Mouse (Mus musculus): ENCODE results near the gene Cdk14. TPM values are rescaled to one million over a fixed set of nuclear protein-coding genes. Genes with fewer than 3 reads are reported as not detected.

The Cdk14 gene
- polyA plus RNA-seq, 1 experiment: 48.5 TPM

- Histone ChIP-seq H3K4me3 (replicated peaks; ENCODE audit: insufficient read depth, low read depth, low read length) (no peak overlapping the region), H3K27ac (ENCODE audit: insufficient read depth, low read length) (no peak overlapping the region), H3K4me1 (ENCODE audit: control insufficient read depth, insufficient read depth, low read length) (no peaks in the 10 kb centered on the region), H3K27me3 (ENCODE audit: control insufficient read depth, insufficient read depth, low read length) (no peaks in the 10 kb centered on the region)
- TF ChIP-seq POLR2A (IDR thresholded peaks at IDR 0.05; ENCODE audit: borderline replicate concordance, insufficient read depth, low read length): no peak
- no peak for TF ChIP-seq CTCF (IDR thresholded peaks at IDR 0.05; ENCODE audit: borderline replicate concordance, insufficient read depth, low read depth, low read length)
- no peak for DNase-seq
- WGBS: 93% methylated on average over 2 of the region's 2 CpGs
Observed at GRCm38 (mm10) chr5:5411886-5412285, 8.2 kb downstream of the Cdk14 start.

GRCm38 (mm10) chr5:5401986-5402385 is 18.1 kb downstream of the Cdk14 start:
- TF ChIP-seq CTCF (IDR thresholded peaks at IDR 0.05; ENCODE audit: borderline replicate concordance, insufficient read depth, low read depth, low read length) (no peak), POLR2A (IDR thresholded peaks at IDR 0.05; ENCODE audit: borderline replicate concordance, insufficient read depth, low read length) (no peak)

GRCm38 (mm10) chr5:5392786-5393185 is 27.3 kb downstream of the Cdk14 start:
- Histone ChIP-seq H3K27me3 (ENCODE audit: control insufficient read depth, insufficient read depth, low read length) (no peaks in the 10 kb centered on the region), H3K27ac (ENCODE audit: insufficient read depth, low read length) (no peak overlapping the region), H3K4me3 (replicated peaks; ENCODE audit: insufficient read depth, low read depth, low read length) (no peak overlapping the region), H3K4me1 (ENCODE audit: control insufficient read depth, insufficient read depth, low read length) (no peaks in the 10 kb centered on the region)
- DNase-seq: no peak
- WGBS: 50% methylated on average over 3 of the region's 3 CpGs
- TF ChIP-seq POLR2A (IDR thresholded peaks at IDR 0.05; ENCODE audit: borderline replicate concordance, insufficient read depth, low read length) (no peak), CTCF (IDR thresholded peaks at IDR 0.05; ENCODE audit: borderline replicate concordance, insufficient read depth, low read depth, low read length) (no peak)

More at GRCm38 (mm10) chr5:5401986-5402385, 18.1 kb downstream of the Cdk14 start:
- no peak for DNase-seq
- Histone ChIP-seq H3K27me3 (ENCODE audit: control insufficient read depth, insufficient read depth, low read length) (no peaks in the 10 kb centered on the region), H3K4me3 (replicated peaks; ENCODE audit: insufficient read depth, low read depth, low read length) (no peak overlapping the region), H3K27ac (ENCODE audit: insufficient read depth, low read length) (no peak overlapping the region), H3K4me1 (ENCODE audit: control insufficient read depth, insufficient read depth, low read length) (no peaks in the 10 kb centered on the region)
- WGBS: 55% methylated on average over 4 of the region's 4 CpGs

GRCm38 (mm10) chr5:5380731-5381718 is 39.1 kb downstream of the Cdk14 start:
- WGBS: 7% methylated on average over 23 of the region's 23 CpGs
- Histone ChIP-seq H3K4me3 (replicated peaks; ENCODE audit: insufficient read depth, low read depth, low read length) (peak overlapping the region; percentile 88), H3K27ac (ENCODE audit: insufficient read depth, low read length) (no peak overlapping the region), H3K4me1 (ENCODE audit: control insufficient read depth, insufficient read depth, low read length) (no peaks in the 10 kb centered on the region), H3K27me3 (ENCODE audit: control insufficient read depth, insufficient read depth, low read length) (no peaks in the 10 kb centered on the region)
- DNase-seq: no peak
- no peak for TF ChIP-seq POLR2A (IDR thresholded peaks at IDR 0.05; ENCODE audit: borderline replicate concordance, insufficient read depth, low read length)
- TF ChIP-seq CTCF (IDR thresholded peaks at IDR 0.05; ENCODE audit: borderline replicate concordance, insufficient read depth, low read depth, low read length): no peak

GRCm38 (mm10) chr5:5379870-5380730 is 40.0 kb downstream of the Cdk14 start:
- Histone ChIP-seq H3K4me3 (replicated peaks; ENCODE audit: insufficient read depth, low read depth, low read length) (peak overlapping the region; percentile 88), H3K27me3 (ENCODE audit: control insufficient read depth, insufficient read depth, low read length) (no peaks in the 10 kb centered on the region), H3K4me1 (ENCODE audit: control insufficient read depth, insufficient read depth, low read length) (no peaks in the 10 kb centered on the region), H3K27ac (ENCODE audit: insufficient read depth, low read length) (no peak overlapping the region)
- DNase-seq: peak; percentile 66 to 74
- under 1% methylated on average over 123 of the region's 128 CpGs for WGBS
- no peak for TF ChIP-seq POLR2A (IDR thresholded peaks at IDR 0.05; ENCODE audit: borderline replicate concordance, insufficient read depth, low read length)
- no peak for TF ChIP-seq CTCF (IDR thresholded peaks at IDR 0.05; ENCODE audit: borderline replicate concordance, insufficient read depth, low read depth, low read length)

GRCm38 (mm10) chr5:5379501-5379869 is 40.6 kb downstream of the Cdk14 start:
- DNase-seq: no peak
- Histone ChIP-seq H3K4me3 (replicated peaks; ENCODE audit: insufficient read depth, low read depth, low read length) (peak overlapping the region; percentile 64), H3K27me3 (ENCODE audit: control insufficient read depth, insufficient read depth, low read length) (no peaks in the 10 kb centered on the region), H3K27ac (ENCODE audit: insufficient read depth, low read length) (no peak overlapping the region), H3K4me1 (ENCODE audit: control insufficient read depth, insufficient read depth, low read length) (no peaks in the 10 kb centered on the region)
- WGBS: 2% methylated on average over 14 of the region's 14 CpGs
- no peak for TF ChIP-seq POLR2A (IDR thresholded peaks at IDR 0.05; ENCODE audit: borderline replicate concordance, insufficient read depth, low read length)
- no peak for TF ChIP-seq CTCF (IDR thresholded peaks at IDR 0.05; ENCODE audit: borderline replicate concordance, insufficient read depth, low read depth, low read length)

GRCm38 (mm10) chr5:5374393-5374792 is 45.7 kb downstream of the Cdk14 start:
- no peak for DNase-seq
- H3K27ac ChIP-seq (ENCODE audit: insufficient read depth, low read length): no peak overlapping the region
- no peak overlapping the region for H3K4me3 ChIP-seq (replicated peaks; ENCODE audit: insufficient read depth, low read depth, low read length)
- no peaks in the 10 kb centered on the region; the same call in 1 of the 2 replicates for H3K4me1 ChIP-seq (ENCODE audit: control insufficient read depth, insufficient read depth, low read length)
- no peaks in the 10 kb centered on the region for H3K27me3 ChIP-seq (ENCODE audit: control insufficient read depth, insufficient read depth, low read length)
- TF ChIP-seq CTCF (IDR thresholded peaks at IDR 0.05; ENCODE audit: borderline replicate concordance, insufficient read depth, low read depth, low read length) (no peak), POLR2A (IDR thresholded peaks at IDR 0.05; ENCODE audit: borderline replicate concordance, insufficient read depth, low read length) (no peak)
- WGBS: 97% methylated on average over 1 of the region's 1 CpGs

All from cerebellum, adult 2 months (tissue).